Mouse (Mus musculus): ENCODE results near the gene Gipr. TPM values are rescaled to one million over a fixed set of nuclear protein-coding genes. Genes with fewer than 3 reads are reported as not detected.

Gipr gene
- polyA plus RNA-seq, 1 experiment from 2014 or later, result 5.6 TPM

MicroRNAs encoded within 50 kb of the gene (microRNA counts, 519-probe panel; counts per million panel counts)
- microRNA mmu-miR-330, result not detected

Small RNAs within 50 kb of the gene (microRNA-seq; reads per million reads assigned to microRNA genes)
- 156 reads per million, percentile 54 among the genes with 10 or more reads in this experiment for gene Mir330

Other genes with a start within 250 kb of the Gipr start
- gene Nova2, start 240.2 kb downstream of the Gipr start, polyA plus RNA-seq (2015; fragmentation: Nextera tagmentation; extraction: Ambion mirVana), result 0.89 and 0.99 TPM in 2 replicates
- not detected in 2 replicates for gene Nanos2, start 178.7 kb downstream of the Gipr start, polyA plus RNA-seq (2015; fragmentation: Nextera tagmentation; extraction: Ambion mirVana)
- 2.1 and 2.8 TPM in 2 replicates for gene Mypop, start 174.9 kb downstream of the Gipr start, polyA plus RNA-seq (2015; fragmentation: Nextera tagmentation; extraction: Ambion mirVana)
- 16.0 and 16.5 TPM in 2 replicates for gene Irf2bp1, start 162.1 kb downstream of the Gipr start, polyA plus RNA-seq (2015; fragmentation: Nextera tagmentation; extraction: Ambion mirVana)
- gene Foxa3, start 142.6 kb downstream of the Gipr start, polyA plus RNA-seq (2015; fragmentation: Nextera tagmentation; extraction: Ambion mirVana), result 2.3 TPM in 2 replicates
- gene Sympk, start 141.8 kb downstream of the Gipr start, polyA plus RNA-seq (2015; fragmentation: Nextera tagmentation; extraction: Ambion mirVana), result 27.4 and 27.5 TPM in 2 replicates
- gene Rsph6a, start 111.4 kb downstream of the Gipr start, polyA plus RNA-seq (2015; fragmentation: Nextera tagmentation; extraction: Ambion mirVana), result not detected in 2 replicates
- gene Dmwd, start 89.9 kb downstream of the Gipr start, polyA plus RNA-seq (2015; fragmentation: Nextera tagmentation; extraction: Ambion mirVana), result 11.3 and 11.9 TPM in 2 replicates
- 28.7 and 29.3 TPM in 2 replicates for gene Dmpk, start 82.3 kb downstream of the Gipr start, polyA plus RNA-seq (2015; fragmentation: Nextera tagmentation; extraction: Ambion mirVana)
- gene Six5, start 71.5 kb downstream of the Gipr start, polyA plus RNA-seq (2015; fragmentation: Nextera tagmentation; extraction: Ambion mirVana), result 7.2 and 7.5 TPM in 2 replicates
- 1.9 and 2.2 TPM in 2 replicates for gene Gm4969, start 47.8 kb downstream of the Gipr start, polyA plus RNA-seq (2015; fragmentation: Nextera tagmentation; extraction: Ambion mirVana)
- gene Fbxo46, start 46.3 kb downstream of the Gipr start, polyA plus RNA-seq (2015; fragmentation: Nextera tagmentation; extraction: Ambion mirVana), result 16.2 and 16.3 TPM in 2 replicates
- gene Qpctl, start 16.8 kb downstream of the Gipr start, polyA plus RNA-seq (2015; fragmentation: Nextera tagmentation; extraction: Ambion mirVana), result 15.4 and 15.7 TPM in 2 replicates
- gene Snrpd2, start 16.4 kb downstream of the Gipr start, polyA plus RNA-seq (2015; fragmentation: Nextera tagmentation; extraction: Ambion mirVana), result 135 and 144 TPM in 2 replicates
- gene Eml2, start 10.3 kb upstream of the Gipr start, polyA plus RNA-seq (2015; fragmentation: Nextera tagmentation; extraction: Ambion mirVana), result 11.3 and 12.4 TPM in 2 replicates
- 2.1 and 2.6 TPM in 2 replicates for gene Gpr4, start 46.4 kb upstream of the Gipr start, polyA plus RNA-seq (2015; fragmentation: Nextera tagmentation; extraction: Ambion mirVana)
- gene Opa3, start 62.2 kb upstream of the Gipr start, polyA plus RNA-seq (2015; fragmentation: Nextera tagmentation; extraction: Ambion mirVana), result 29.9 and 31.5 TPM in 2 replicates
- 103 and 105 TPM in 2 replicates for gene Vasp, start 105.7 kb upstream of the Gipr start, polyA plus RNA-seq (2015; fragmentation: Nextera tagmentation; extraction: Ambion mirVana)
- not detected in 2 replicates for gene Ppm1n, start 113.9 kb upstream of the Gipr start, polyA plus RNA-seq (2015; fragmentation: Nextera tagmentation; extraction: Ambion mirVana)
- gene Rtn2, start 116.5 kb upstream of the Gipr start, polyA plus RNA-seq (2015; fragmentation: Nextera tagmentation; extraction: Ambion mirVana), result 13.8 and 17.5 TPM in 2 replicates
- gene Fosb, start 143.9 kb upstream of the Gipr start, polyA plus RNA-seq (2015; fragmentation: Nextera tagmentation; extraction: Ambion mirVana), result 0.20 and 0.31 TPM in 2 replicates
- 79.9 and 82.5 TPM in 2 replicates for gene Ercc1, start 178.7 kb upstream of the Gipr start, polyA plus RNA-seq (2015; fragmentation: Nextera tagmentation; extraction: Ambion mirVana)
- gene Cd3eap, start 193.4 kb upstream of the Gipr start, polyA plus RNA-seq (2015; fragmentation: Nextera tagmentation; extraction: Ambion mirVana), result 17.2 and 17.3 TPM in 2 replicates
- 4.9 TPM in 2 replicates for gene Ppp1r13l, start 193.6 kb upstream of the Gipr start, polyA plus RNA-seq (2015; fragmentation: Nextera tagmentation; extraction: Ambion mirVana)
- gene Ercc2, start 215.9 kb upstream of the Gipr start, polyA plus RNA-seq (2015; fragmentation: Nextera tagmentation; extraction: Ambion mirVana), result 15.9 and 17.4 TPM in 2 replicates
- gene Klc3, start 238.0 kb upstream of the Gipr start, polyA plus RNA-seq (2015; fragmentation: Nextera tagmentation; extraction: Ambion mirVana), result 17.5 and 19.7 TPM in 2 replicates
- gene Ckm, start 238.6 kb upstream of the Gipr start, polyA plus RNA-seq (2015; fragmentation: Nextera tagmentation; extraction: Ambion mirVana), result 78.9 and 137 TPM in 2 replicates